Mouse (Mus musculus): ENCODE results near the gene Gm10521. TPM values are rescaled to one million over a fixed set of nuclear protein-coding genes. Genes with fewer than 3 reads are reported as not detected.
"Not testable (repeated sequence)": the region's sequence is repeated elsewhere in the genome, so short reads cannot be mapped to it uniquely, and the experiment has no call there.

Gene Gm10521
- under 1 TPM; 0.16 to 0.20 TPM for total RNA-seq (2021)
- long read RNA-seq, experiment 1, result 0 reads
- long read RNA-seq, experiment 2, result 0 reads

- DNase-seq (ENCODE audit: low spot score in 2 of 2), result not testable (repeated sequence)
Measured at GRCm38 (mm10) chr1:171895364-171895763, at the start of gene Gm10521. TSS of gene Gm10521 (plus strand) at chr1:171895664.

- no peak for DNase-seq (ENCODE audit: low spot score in 2 of 2)
Measured at GRCm38 (mm10) chr1:171848201-171848600, 47.3 kb upstream of the Gm10521 start.

DNA sequence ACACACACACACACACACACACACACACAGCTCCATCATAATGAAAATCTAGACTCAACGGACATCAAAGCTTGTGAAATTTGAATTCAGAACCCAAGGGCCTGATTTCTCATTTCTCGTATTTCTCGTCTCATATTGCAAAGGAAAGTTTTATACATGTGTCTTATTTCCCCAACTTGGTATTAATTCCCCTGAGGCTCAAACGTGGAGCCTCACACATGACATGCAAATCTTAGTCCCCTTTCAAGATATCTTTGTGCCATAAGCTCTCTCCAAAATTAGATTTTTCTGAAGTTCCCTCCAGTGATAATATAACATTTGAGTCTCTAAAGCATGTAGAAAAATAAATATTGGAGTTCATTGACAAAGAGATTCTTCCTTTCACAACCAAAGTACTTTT, 46.7 kb upstream of the Gm10521 start:
- DNase-seq (ENCODE audit: low spot score in 2 of 2), result no peak

DNA sequence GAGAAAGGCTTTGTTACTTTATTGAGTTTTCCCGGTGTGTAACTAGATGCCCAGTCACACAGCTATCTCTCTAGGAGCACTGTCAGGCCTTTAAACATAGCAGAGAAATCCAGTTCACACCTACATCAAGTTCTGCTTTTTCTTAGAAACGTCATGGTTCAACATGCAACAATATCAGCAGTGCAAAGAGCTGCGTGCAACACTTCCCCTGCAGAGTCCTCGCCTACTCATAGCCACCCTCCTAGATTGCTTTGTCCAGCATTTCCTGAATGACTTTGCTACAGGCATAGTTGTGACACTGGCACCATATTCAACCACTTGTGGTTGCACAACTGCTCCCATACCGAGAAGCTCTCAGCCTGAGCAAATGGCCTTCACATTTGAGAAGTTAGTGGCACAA, 46.0 kb upstream of the Gm10521 start:
- DNase-seq (ENCODE audit: low spot score in 2 of 2), result no peak

- no peak for DNase-seq (ENCODE audit: low spot score in 2 of 2)
Measured at GRCm38 (mm10) chr1:171865467-171865866, 30.0 kb upstream of the Gm10521 start.

DNA sequence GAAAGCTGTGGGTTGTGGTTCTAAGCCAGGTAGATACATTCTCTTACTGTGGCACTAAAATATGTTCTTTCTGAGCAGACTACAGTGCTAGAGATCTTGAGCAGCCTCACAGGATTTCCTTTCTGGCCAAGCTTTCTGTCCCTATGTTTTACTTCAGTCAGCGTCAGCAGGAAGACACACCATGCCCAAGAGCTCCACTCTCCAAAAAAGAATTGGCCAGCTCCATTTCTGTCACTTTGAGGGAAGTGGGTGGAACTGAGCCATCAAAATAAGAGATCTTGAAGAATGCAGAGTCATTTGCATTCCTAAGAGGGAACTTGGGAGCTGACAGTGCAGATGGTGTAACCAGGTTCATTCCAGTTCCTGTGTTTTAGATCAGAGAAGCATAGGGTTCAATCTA, 8.5 kb upstream of the Gm10521 start:
- DNase-seq (ENCODE audit: low spot score in 2 of 2), result no peak

DNA sequence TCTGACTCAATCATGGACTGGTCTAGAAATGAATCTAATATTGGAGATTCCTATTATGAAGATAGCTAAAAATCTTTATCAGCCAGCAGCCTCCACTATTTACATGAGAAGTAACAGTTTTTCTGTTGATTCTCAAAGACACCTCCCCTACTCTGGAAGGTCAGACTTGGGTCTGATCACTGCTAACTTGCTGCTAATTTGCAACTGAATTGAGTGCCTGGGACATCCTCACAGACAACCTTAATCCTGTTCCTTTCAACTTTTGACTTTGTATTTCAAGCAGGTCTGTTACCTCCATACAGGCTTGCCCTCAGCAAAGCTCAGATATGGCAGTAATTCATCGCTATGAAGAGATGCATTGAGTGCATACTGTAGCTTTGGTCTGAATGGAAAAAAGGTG, 8.5 kb downstream of the Gm10521 start:
- no peak for DNase-seq (ENCODE audit: low spot score in 2 of 2)

- no peak for DNase-seq (ENCODE audit: low spot score in 2 of 2)
Measured at GRCm38 (mm10) chr1:171915638-171916458, 20.4 kb downstream of the Gm10521 start.

DNA sequence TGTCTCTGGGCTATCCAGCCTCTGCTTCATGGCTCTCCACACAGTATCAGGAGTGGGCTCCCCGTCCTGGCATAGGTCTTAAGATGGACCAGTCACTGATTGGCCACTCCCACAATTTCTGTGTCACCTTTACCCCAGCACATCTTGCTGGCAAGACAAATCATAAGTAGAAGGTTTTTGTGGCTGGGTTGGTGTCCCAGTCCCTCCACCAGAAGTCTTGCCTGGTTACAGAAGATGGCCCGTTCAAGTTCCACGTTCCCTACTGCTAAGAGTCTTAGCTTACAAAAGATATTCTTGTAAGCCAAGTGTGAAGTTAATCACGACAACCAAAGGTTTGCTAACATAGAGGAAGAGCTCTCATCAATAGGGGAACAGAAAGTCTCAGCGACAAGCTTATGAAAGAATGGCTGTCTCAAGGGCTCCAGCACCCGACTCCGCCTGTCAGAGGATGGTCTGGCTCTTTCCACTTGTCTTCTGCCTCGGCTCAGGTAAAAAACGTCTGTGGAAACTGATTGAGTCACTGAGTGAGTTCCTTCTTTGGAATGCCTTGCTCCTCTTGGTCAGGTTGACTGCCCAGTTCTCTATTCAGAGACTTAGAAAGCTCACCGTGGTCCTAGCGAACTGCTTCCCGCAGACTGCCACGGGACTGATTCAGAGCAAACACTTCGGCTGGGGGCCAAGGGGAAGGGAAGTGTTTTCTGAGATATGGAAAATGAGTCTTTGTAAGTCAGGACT, 22.0 kb downstream of the Gm10521 start, which contains the start of gene Slamf6:
Gene Slamf6 (plus strand): TSS at position 211 of the 735 bp plus-strand sequence.
- DNase-seq (ENCODE audit: low spot score in 2 of 2), result no peak

- DNase-seq (ENCODE audit: low spot score in 2 of 2), result no peak
Measured at GRCm38 (mm10) chr1:171918136-171918920, 22.9 kb downstream of the Gm10521 start.

DNA sequence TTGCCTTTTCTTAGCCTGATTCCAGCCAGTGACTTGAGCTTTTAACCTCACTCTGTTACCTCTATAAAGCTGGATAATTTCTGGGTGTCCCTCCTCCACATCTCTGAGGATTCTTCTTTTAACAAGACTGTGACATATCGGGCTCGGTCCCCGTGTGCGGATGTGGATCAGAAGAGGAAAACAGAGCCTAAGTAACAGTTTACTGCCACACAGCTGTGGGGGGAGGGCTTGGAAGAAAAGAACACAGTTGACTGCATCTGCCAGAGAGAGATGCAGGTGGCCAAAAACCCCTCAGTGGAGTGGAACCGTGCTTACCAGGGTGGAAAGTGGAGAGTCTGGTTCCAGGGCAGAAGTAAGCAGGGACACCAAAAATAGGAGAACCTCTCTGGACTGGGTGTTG, 23.7 kb downstream of the Gm10521 start:
- DNase-seq (ENCODE audit: low spot score in 2 of 2), result no peak

DNA sequence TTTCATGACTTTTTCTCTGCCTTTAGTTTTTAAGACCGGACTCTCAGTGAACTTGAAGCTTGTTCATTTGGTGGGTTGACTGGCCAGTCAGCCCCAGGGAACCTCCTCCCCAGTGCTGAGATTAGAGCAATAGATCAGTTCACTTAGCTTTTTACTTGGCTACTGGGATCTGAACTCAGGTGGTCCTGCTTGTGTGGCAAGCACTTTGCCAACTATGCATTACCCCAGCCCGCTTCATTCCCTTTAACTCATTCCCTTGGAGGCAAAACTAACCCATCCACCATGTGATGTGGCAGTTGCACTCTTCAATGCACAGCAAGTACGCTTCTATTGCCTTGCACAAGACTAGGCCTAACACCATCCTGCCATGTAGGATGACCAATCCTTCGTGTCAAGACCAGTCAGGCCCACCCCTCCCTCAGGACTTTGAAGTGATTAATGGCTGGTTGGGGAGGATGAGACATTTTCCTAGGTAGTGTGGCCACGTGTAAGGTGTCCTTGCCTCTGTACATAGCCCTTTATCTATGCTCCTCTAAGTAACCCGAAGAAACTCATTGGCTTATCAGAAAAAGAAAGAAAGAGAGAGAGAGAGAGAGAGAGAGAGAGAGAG, 24.5 kb downstream of the Gm10521 start:
- DNase-seq (ENCODE audit: low spot score in 2 of 2), result no peak

DNA sequence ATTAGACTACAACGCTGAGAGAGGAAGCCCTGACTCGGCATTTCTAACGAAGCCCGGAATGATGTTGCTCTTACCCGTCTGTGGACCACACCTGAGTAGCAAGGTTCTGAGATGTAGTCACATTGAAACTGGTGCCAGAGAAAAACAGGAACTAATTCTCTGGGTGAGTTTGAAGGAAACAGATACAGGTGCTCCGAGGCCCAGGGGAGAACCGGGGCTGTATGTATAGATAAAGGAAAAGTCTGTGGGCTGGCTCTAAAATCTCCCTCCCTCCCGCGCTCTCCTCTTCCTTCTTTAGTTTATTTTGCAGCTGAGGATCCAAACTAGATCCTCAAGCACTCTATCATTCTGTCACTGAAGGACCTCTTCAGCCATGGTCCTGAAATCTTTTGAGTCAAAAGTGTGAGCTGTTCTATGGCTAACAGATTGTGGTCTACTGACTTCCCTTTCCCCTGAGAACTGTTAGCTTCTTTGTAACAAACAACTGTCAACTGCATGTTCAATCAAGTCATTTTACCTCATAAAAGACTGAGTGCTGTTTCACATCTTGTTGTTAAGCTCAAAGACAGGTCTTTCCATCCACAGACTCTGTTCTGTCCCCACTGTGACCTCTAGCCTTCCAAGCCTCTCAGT, 25.6 kb downstream of the Gm10521 start:
- DNase-seq (ENCODE audit: low spot score in 2 of 2), result no peak

DNA sequence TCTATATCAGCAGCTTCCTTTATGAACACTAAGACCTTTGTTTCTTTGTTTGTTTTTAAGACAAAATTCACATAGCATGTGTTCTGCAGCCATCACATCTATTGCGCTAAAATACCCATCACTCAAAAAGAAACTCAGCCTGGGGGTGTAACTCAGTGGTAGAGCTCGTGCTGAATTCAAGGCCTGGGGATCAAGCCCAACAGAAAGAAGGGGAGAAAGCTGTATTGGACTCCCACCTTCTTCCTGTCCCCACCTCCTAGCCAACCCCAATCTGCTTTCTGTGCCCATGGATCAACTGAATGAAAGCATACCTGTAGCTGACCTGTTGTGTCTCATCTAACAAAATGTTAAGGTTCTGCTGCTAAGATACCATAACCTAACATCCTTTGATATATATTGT, 26.2 kb downstream of the Gm10521 start:
- no peak for DNase-seq (ENCODE audit: low spot score in 2 of 2)

- no peak for DNase-seq (ENCODE audit: low spot score in 2 of 2)
Measured at GRCm38 (mm10) chr1:171922844-171923243, 27.4 kb downstream of the Gm10521 start.

DNA sequence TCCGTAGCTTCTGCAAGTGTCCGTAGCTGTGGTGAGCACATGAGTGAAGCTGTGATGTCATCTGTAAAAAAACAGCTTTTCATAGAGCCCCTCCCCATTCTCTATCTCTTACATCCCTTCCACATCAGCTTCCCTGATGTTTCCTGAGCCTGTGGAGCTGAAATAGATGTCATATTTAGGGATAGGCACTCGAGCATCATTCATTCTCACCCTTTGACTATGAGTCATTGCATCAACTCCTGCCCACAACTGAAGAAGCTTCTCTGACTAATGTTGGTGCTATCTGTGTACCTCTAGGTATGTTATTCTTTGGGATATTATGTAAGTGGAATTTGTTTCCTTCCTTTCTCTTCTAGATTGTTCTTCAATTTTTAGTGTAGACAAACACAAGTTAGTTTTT, 29.4 kb downstream of the Gm10521 start:
- DNase-seq (ENCODE audit: low spot score in 2 of 2), result no peak

GRCm38 (mm10) chr1:171933851-171934250, 38.4 kb downstream of the Gm10521 start:
- no peak for DNase-seq (ENCODE audit: low spot score in 2 of 2)

DNA sequence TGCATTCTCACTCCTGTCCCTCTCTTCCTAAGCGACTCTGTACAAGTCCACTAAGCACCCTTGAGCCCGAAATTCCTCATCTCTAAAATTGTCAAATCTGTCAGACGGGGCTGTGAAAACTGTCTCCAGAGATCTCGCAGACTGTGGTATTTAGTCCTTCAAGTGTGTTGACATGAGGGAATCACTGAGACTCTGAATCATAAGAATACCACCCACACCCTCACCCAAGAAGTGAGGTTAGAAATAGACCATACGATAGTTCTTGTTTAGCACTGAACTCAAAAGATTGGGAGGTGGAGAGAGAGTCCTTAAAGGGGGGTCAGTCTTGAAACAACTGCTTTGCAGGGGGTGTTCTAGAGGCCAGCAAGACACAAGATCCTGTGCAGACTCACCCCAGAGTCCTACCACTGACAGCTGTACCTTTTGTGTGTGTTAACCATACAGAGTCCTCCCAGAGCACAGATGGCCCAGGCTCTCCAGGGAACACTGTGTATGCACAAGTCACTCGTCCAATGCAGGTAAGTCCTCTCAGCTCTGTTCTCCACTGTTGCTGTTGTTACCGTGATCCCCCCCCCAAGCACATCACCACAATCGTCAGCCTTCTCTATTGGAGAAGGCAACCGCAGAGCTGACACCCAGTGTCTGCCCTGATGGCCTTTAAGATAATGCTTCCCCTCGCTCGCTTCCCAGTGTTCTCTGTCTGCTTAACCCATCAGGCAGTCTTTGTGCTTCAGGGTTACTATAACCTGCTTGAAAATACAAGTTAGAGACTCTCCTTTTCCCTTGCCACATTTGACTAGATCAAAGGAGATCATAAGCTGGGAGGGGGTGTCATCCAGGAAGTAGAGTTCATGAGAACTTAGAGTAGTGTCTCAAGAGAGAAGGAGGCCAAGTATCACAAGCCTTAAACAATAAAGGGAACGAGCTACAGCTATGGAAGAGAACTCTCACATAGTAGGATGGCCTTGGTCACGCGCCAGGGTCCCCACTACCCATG, 43.8 kb downstream of the Gm10521 start:
- DNase-seq (ENCODE audit: low spot score in 2 of 2), result no peak

DNA sequence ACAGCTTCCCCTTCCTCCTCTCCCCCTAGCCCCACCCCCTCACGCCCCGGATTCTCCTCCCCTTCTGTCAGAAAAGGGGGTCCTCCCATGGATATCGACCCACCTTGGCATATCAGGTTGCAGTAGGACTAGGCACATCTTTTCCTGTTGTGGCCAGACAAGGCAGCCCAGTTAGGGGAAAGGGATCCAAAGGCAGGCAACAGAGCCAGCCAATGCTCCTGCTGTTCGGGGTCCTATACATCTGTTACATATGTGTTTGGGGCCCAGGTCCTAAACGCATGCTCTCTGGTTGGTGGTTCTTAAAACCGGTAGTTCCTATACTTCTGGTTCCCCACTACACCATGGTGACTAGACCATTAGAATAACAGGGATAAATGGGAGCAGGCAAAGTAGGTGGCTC, 45.2 kb downstream of the Gm10521 start:
- no peak for DNase-seq (ENCODE audit: low spot score in 2 of 2)
